Mouse (Mus musculus) heart, postnatal 0 days (tissue): ENCODE results near the gene Krtap13-1.

Source experiments
- CTCF ChIP-seq: IDR thresholded peaks from 2 replicates; pipeline ENCODE4 v1.5.1; 2016; ENCODE audit warnings: antibody characterized with exemption, control low read depth, low read depth
- EP300 ChIP-seq: IDR thresholded peaks from 2 replicates; pipeline ENCODE4 v1.6.1; 2016; ENCODE audit warnings: antibody characterized with exemption, low read depth

DNA sequence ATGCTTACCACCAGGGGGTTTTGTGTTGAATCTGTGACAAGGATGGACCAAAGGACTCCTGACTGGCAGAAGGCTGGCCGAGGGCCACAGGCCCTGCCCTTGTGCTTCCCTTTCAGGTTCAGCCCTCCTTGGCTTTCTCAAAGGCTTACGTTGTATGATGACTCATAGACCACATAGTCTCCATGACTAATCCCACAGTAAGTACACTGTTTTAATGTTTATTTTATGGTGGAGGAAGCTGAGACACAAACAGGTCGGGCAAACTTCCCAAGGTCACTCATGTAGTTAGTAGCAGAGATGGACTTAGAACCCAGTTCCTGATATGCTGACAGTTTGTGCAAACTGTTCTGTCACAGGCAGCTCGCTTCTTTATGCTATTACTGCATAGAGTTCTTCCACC lies 17.9 kb upstream of the Krtap13-1 start:
- TF ChIP-seq CTCF (no peak), EP300 (no peak)
